Mouse (Mus musculus) lung, embryonic 15.5 days (tissue): ENCODE measurements around the gene Mctp1. TPM values are rescaled to one million over a fixed set of nuclear protein-coding genes. Genes with fewer than 3 reads are reported as not detected.
"Not testable (repeated sequence)": the region's sequence is repeated elsewhere in the genome, so short reads cannot be mapped to it uniquely, and the experiment has no call there.

ENCODE experiments used
- ATAC-seq: fragments of 200-750 bp; cut with Nextera tagmentation; 2 replicates; pipeline ENCODE4 v1.8.0; 2017; ENCODE audit warnings: moderate number of reproducible peaks, borderline replicate concordance; ENCODE audit not compliant: low FRiP score, low TSS enrichment; ENCODE audit errors: extremely low read depth
- H3K27ac ChIP-seq: fragments of 300-500 bp; sonication (generic); 2 replicates; pipeline ENCODE4 v1.5.1; 2015; ENCODE audit warnings: moderate library complexity, mild to moderate bottlenecking, inconsistent platforms
- H3K27me3 ChIP-seq: fragments of 300-500 bp; sonication (generic); 2 replicates; pipeline ENCODE4 v1.6.1; 2015; ENCODE audit warnings: inconsistent platforms
- H3K36me3 ChIP-seq: fragments of 300-500 bp; sonication (generic); 2 replicates; pipeline ENCODE4 v1.6.1; 2015; ENCODE audit warnings: inconsistent platforms
- H3K4me1 ChIP-seq: fragments of 300-500 bp; sonication (generic); 2 replicates; pipeline ENCODE4 v1.6.1; 2015; ENCODE audit warnings: inconsistent platforms
- H3K4me2 ChIP-seq: fragments of 300-500 bp; sonication (generic); 2 replicates; pipeline ENCODE4 v1.6.1; 2015; ENCODE audit warnings: inconsistent platforms, mild to moderate bottlenecking, moderate library complexity
- H3K4me3 ChIP-seq: fragments of 300-500 bp; sonication (generic); 2 replicates; pipeline ENCODE4 v1.5.1; 2015; ENCODE audit warnings: mild to moderate bottlenecking, inconsistent platforms
- H3K9ac ChIP-seq: fragments of 300-500 bp; sonication (generic); 2 replicates; pipeline ENCODE4 v1.6.1; 2015; ENCODE audit warnings: inconsistent platforms
- H3K9me3 ChIP-seq: fragments of 300-500 bp; sonication (generic); 2 replicates; pipeline ENCODE4 v1.6.1; 2016; ENCODE audit warnings: inconsistent platforms
- WGBS: fragments of 180-500 bp; shearing (Covaris S2); methylation state at CpG from one replicate; pipeline ENCODE4 v1.1.7; 2015; 5-methylcytosine and 5-hydroxymethylcytosine counted together
- polyA plus RNA-seq: library from polyadenylated mRNA; unstranded; fragments of >200 nt; fragmentation: Nextera tagmentation; extraction: Ambion mirVana; gene quantifications from 2 replicates; pipeline ENCODE4 v1.2.1, GENCODE M21; 2015

Gene Mctp1
- polyA plus RNA-seq, 1 experiment from 2014 or later, result 0.76 TPM

- no peaks in the 10 kb centered on the region for H3K36me3 ChIP-seq
- no peak for ATAC-seq
- H3K4me2 ChIP-seq, result no peak overlapping the region
- H3K9ac ChIP-seq, result no peak overlapping the region
- 82% methylated on average over 4 of the region's 4 CpGs for WGBS
- H3K4me1 ChIP-seq, result no peaks in the 10 kb centered on the region
- no peaks in the 10 kb centered on the region for H3K9me3 ChIP-seq
- no peaks in the 10 kb centered on the region for H3K27me3 ChIP-seq
- H3K4me3 ChIP-seq, result no peak overlapping the region
- no peak overlapping the region for H3K27ac ChIP-seq
Observed at GRCm38 (mm10) chr13:76567448-76567847, 183.1 kb downstream of the Mctp1 start.

DNA sequence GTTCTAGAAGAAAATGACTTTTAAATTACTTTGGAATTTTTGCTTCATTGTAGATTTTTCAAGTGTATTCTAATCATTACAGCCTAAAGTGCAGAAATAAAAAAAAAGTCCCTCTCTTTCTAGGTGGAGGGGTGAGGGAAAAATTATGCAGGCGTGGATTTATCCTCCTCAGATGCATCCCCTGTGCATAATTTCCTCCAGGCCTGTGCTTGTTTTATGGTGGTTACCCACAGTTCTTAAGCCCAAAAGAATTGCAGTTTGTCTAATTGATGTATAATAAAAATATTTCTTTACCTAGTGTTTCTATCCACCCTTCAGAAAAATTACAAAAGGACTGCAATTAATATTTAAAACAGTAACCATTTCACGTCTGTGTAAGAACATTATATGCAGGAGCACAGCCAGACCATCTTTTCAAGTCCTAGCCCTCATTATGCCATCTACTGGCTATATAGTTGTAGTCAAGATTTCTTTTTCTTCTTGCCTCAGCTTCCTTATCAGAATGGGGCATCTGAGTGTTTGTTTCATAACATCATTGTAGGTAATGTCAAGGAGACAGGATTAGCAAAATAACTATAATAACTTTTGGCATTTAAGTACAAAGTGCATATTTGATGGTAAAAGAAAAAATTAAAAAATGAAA, 184.4 kb downstream of the Mctp1 start:
- no peak overlapping the region for H3K4me2 ChIP-seq
- H3K9ac ChIP-seq, result no peak overlapping the region
- H3K9me3 ChIP-seq, result no peaks in the 10 kb centered on the region
- no peak overlapping the region for H3K4me3 ChIP-seq
- WGBS, result 60% methylated on average over 2 of the region's 2 CpGs
- no peak for ATAC-seq
- no peaks in the 10 kb centered on the region for H3K27me3 ChIP-seq
- H3K4me1 ChIP-seq, result no peaks in the 10 kb centered on the region
- H3K36me3 ChIP-seq, result no peaks in the 10 kb centered on the region
- no peak overlapping the region for H3K27ac ChIP-seq

- H3K4me3 ChIP-seq, result no peak overlapping the region
- no peaks in the 10 kb centered on the region for H3K36me3 ChIP-seq
- no peaks in the 10 kb centered on the region for H3K27me3 ChIP-seq
- no peak for ATAC-seq
- no peak overlapping the region for H3K9ac ChIP-seq
- H3K27ac ChIP-seq, result no peak overlapping the region
- no peaks in the 10 kb centered on the region for H3K4me1 ChIP-seq
- 20% methylated on average over 5 of the region's 5 CpGs for WGBS
- H3K9me3 ChIP-seq, result no peaks in the 10 kb centered on the region
- H3K4me2 ChIP-seq, result no peak overlapping the region; the same call in 1 of the 2 replicates
Observed at GRCm38 (mm10) chr13:76579414-76579813, 195.1 kb downstream of the Mctp1 start.

DNA sequence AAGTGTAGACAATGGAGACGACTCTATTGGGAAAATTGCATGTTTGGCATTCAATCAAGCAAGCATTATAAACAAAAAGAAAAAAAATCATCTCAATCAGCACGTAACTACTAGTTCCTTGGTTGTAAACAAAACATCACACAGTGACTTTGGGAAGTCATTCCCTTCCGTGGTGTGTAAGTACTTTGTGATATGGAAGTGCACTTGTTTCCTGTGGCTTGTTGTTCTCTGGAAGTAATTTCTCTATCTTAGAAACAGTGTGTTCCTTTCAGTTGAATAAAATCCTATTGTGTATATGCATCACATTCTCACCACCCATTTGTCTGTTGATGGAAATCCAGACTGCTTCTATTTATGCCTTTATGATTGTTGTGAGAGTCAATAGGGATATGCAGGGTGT, 201.1 kb downstream of the Mctp1 start:
- no peaks in the 10 kb centered on the region for H3K27me3 ChIP-seq
- H3K4me2 ChIP-seq, result no peak overlapping the region
- no peak overlapping the region for H3K9ac ChIP-seq
- no peak overlapping the region for H3K4me3 ChIP-seq
- 40% methylated on average over 3 of the region's 3 CpGs for whole genome bisulfite sequencing
- no peak for ATAC-seq
- H3K4me1 ChIP-seq, result no peaks in the 10 kb centered on the region
- H3K27ac ChIP-seq, result no peak overlapping the region
- H3K9me3 ChIP-seq, result no peaks in the 10 kb centered on the region
- no peaks in the 10 kb centered on the region for H3K36me3 ChIP-seq

GRCm38 (mm10) chr13:76590709-76591108, 206.4 kb downstream of the Mctp1 start:
- not testable (repeated sequence) for H3K4me2 ChIP-seq, H3K27me3 ChIP-seq, H3K27ac ChIP-seq, H3K9ac ChIP-seq, H3K36me3 ChIP-seq, ATAC-seq, H3K4me1 ChIP-seq, H3K9me3 ChIP-seq, H3K4me3 ChIP-seq
- 86% methylated on average over 11 of the region's 11 CpGs for WGBS

DNA sequence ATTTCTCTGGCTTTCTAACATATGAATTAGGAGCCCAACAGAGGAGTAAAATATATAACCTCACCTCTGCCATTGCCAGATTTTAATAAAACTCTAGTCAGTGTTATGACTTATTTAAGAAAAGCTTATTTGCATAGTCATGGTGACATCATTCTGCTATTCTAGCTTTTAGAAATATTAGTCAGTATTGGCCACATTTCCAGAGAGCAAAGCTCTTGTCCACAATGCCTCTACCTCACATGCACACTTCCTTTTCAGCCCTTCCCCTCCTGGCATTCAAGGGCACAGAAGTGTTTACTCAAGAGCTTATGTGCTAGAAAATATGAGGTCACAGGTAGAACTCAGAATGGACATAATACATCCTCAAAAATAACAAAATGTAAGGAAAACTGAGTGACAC, 206.9 kb downstream of the Mctp1 start:
- ATAC-seq, result no peak; the same call in 1 of the 2 replicates

GRCm38 (mm10) chr13:76591692-76592091, 207.4 kb downstream of the Mctp1 start:
- H3K4me1 ChIP-seq, result no peaks in the 10 kb centered on the region
- no peaks in the 10 kb centered on the region for H3K36me3 ChIP-seq
- H3K27me3 ChIP-seq, result no peaks in the 10 kb centered on the region
- no peaks in the 10 kb centered on the region for H3K9me3 ChIP-seq
- H3K4me3 ChIP-seq, result no peak overlapping the region
- WGBS, result 61% methylated on average over 1 of the region's 1 CpGs
- no peak overlapping the region for H3K9ac ChIP-seq
- ATAC-seq, result no peak
- no peak overlapping the region for H3K27ac ChIP-seq
- H3K4me2 ChIP-seq, result no peak overlapping the region

More for the DNA sequence above, 206.9 kb downstream of the Mctp1 start:
- H3K4me3 ChIP-seq, result no peak overlapping the region
- no peak overlapping the region for H3K9ac ChIP-seq
- H3K4me2 ChIP-seq, result no peak overlapping the region
- H3K36me3 ChIP-seq, result no peaks in the 10 kb centered on the region
- no peaks in the 10 kb centered on the region for H3K4me1 ChIP-seq
- H3K9me3 ChIP-seq, result no peaks in the 10 kb centered on the region
- H3K27me3 ChIP-seq, result no peaks in the 10 kb centered on the region
- H3K27ac ChIP-seq, result no peak overlapping the region

GRCm38 (mm10) chr13:76592908-76593307, 208.6 kb downstream of the Mctp1 start:
- WGBS, result 63% methylated on average over 2 of the region's 2 CpGs

DNA sequence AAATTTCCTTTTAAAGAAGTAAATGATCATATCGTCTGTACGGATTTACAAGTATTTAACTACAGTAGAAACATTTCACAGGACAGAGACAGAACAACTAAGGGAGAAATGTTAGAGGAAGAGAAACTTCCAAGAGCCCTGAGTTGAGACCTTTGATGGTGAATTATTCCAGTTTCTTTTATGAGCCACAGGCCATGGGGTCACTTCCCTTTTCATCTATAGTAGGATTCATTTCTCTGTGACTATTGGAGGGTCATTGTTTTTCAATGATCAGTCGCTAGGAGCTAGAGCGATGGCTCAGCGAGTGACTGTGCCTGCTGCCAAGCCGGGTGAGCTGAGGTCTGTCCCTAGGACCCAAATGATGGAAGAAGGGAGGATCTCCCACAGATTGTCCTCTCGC, 212.7 kb downstream of the Mctp1 start:
- ATAC-seq, result no peak
- no peak overlapping the region for H3K4me2 ChIP-seq
- H3K9me3 ChIP-seq, result no peaks in the 10 kb centered on the region
- H3K4me1 ChIP-seq, result no peaks in the 10 kb centered on the region
- no peak overlapping the region for H3K27ac ChIP-seq
- H3K36me3 ChIP-seq, result no peaks in the 10 kb centered on the region
- H3K9ac ChIP-seq, result no peak overlapping the region
- no peaks in the 10 kb centered on the region for H3K27me3 ChIP-seq
- H3K4me3 ChIP-seq, result no peak overlapping the region
- WGBS, result 73% methylated on average over 7 of the region's 7 CpGs

More at GRCm38 (mm10) chr13:76592908-76593307, 208.6 kb downstream of the Mctp1 start:
- no peak overlapping the region for H3K4me2 ChIP-seq
- no peaks in the 10 kb centered on the region for H3K36me3 ChIP-seq
- no peak overlapping the region for H3K27ac ChIP-seq
- no peak overlapping the region for H3K4me3 ChIP-seq
- no peak overlapping the region for H3K9ac ChIP-seq
- H3K27me3 ChIP-seq, result no peaks in the 10 kb centered on the region
- no peak for ATAC-seq
- H3K4me1 ChIP-seq, result no peaks in the 10 kb centered on the region
- H3K9me3 ChIP-seq, result no peaks in the 10 kb centered on the region

DNA sequence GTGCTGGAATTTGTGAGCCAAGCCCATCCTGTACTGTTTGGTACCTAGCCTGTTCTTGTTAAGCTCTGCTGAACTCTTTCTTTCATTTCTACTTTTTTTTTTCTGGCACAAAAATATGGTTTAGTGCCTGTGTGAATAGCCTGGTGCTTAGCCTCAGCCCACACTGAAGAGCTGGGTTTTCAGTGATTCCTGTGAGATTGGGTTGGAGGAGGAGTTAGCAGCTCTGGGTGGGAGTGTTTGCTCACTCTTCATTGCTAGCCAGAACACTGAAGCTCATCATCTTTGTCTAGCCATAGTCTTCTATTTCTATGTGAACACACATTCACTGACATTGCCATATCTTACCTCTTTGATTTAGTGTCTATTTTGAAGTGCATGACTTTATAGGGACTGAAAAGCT, 225.1 kb downstream of the Mctp1 start:
- no peak for ATAC-seq
- no peak overlapping the region for H3K27ac ChIP-seq
- no peak overlapping the region for H3K9ac ChIP-seq
- no peaks in the 10 kb centered on the region for H3K4me1 ChIP-seq
- H3K27me3 ChIP-seq, result no peaks in the 10 kb centered on the region
- H3K4me3 ChIP-seq, result no peak overlapping the region
- no peaks in the 10 kb centered on the region for H3K9me3 ChIP-seq
- H3K4me2 ChIP-seq, result no peak overlapping the region
- no peaks in the 10 kb centered on the region for H3K36me3 ChIP-seq

DNA sequence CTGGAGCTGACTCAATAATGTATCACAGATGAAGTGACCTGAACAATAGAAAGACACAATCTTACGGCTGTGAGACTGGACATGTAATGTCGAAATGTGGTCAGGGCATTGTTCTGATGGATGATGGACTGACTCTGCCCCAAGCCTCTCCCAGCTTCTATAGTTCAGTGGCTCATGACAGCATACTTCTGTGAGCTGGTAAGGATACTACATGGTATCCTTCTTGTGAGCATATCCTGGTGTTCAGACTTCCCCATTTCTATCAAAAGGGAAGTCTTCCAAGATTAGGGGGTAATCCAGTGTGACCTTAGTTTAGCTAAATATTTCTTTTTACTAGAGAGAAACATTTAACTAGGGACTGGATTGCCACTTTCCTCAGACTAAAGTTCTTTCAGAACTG, 227.2 kb downstream of the Mctp1 start:
- 77% methylated on average over 2 of the region's 2 CpGs for WGBS
- no peaks in the 10 kb centered on the region for H3K27me3 ChIP-seq
- no peaks in the 10 kb centered on the region for H3K36me3 ChIP-seq
- no peak overlapping the region for H3K9ac ChIP-seq
- H3K4me1 ChIP-seq, result no peaks in the 10 kb centered on the region
- no peak overlapping the region for H3K4me2 ChIP-seq
- no peak for ATAC-seq
- H3K27ac ChIP-seq, result no peak overlapping the region
- no peaks in the 10 kb centered on the region for H3K9me3 ChIP-seq
- no peak overlapping the region for H3K4me3 ChIP-seq

GRCm38 (mm10) chr13:76620111-76620510, 235.8 kb downstream of the Mctp1 start:
- Histone ChIP-seq H3K9me3 (no peaks in the 10 kb centered on the region), H3K9ac (no peak overlapping the region), H3K27me3 (no peaks in the 10 kb centered on the region), H3K27ac (no peak overlapping the region), H3K36me3 (no peaks in the 10 kb centered on the region), H3K4me3 (no peak overlapping the region), H3K4me1 (no peaks in the 10 kb centered on the region), H3K4me2 (no peak overlapping the region)
- ATAC-seq, result no peak

DNA sequence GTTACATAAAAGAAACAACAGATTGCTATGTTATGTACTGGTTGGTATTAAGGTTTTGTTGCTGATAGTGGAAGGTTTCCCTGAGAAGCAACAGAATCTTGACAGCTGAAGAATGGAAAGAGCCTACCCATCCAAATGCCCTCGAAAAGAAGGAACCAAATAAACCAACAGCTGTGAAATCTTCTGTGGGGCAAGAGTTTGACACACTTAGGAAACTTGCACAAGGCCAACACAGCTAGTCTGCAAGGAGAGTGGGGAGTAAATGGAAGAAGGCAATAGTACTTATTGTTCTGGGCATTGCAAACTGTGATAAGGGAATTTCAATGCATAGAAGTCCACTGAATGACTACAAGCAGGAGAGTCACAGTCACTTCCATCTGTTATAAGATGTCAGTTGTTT, 236.2 kb downstream of the Mctp1 start:
- no peak overlapping the region for H3K9ac ChIP-seq
- H3K4me1 ChIP-seq, result no peaks in the 10 kb centered on the region
- no peaks in the 10 kb centered on the region for H3K27me3 ChIP-seq
- no peak for ATAC-seq
- no peak overlapping the region for H3K4me2 ChIP-seq
- WGBS, result 55% methylated on average over 1 of the region's 1 CpGs
- H3K27ac ChIP-seq, result no peak overlapping the region
- H3K36me3 ChIP-seq, result no peaks in the 10 kb centered on the region
- no peak overlapping the region for H3K4me3 ChIP-seq
- no peaks in the 10 kb centered on the region for H3K9me3 ChIP-seq
